Mouse (Mus musculus) midbrain, postnatal 0 days (tissue): ENCODE measurements around the gene Cend1. TPM values are rescaled to one million over a fixed set of nuclear protein-coding genes. Genes with fewer than 3 reads are reported as not detected.

ENCODE experiments used
- ATAC-seq: fragments of 200-750 bp; cut with Nextera tagmentation; 2 replicates; pipeline ENCODE4 v1.8.0; 2017; ENCODE audit warnings: moderate number of reproducible peaks, mild to moderate bottlenecking, moderate TSS enrichment, moderate library complexity; ENCODE audit not compliant: low FRiP score
- DNase-seq: peaks from one replicate; pipeline ENCODE4 v3.0.0-alpha.2; 2015; ENCODE audit warnings: low spot score
- H3K27ac ChIP-seq: fragments of 300-500 bp; sonication (generic); 2 replicates; pipeline ENCODE4 v1.5.1; 2014; ENCODE audit warnings: low read depth, mild to moderate bottlenecking, low read length, mixed read lengths
- H3K27me3 ChIP-seq: fragments of 300-500 bp; sonication (generic); 2 replicates; pipeline ENCODE4 v1.6.1; 2014; ENCODE audit warnings: low read length, control low read depth, mixed read lengths; ENCODE audit not compliant: insufficient read depth
- H3K36me3 ChIP-seq: fragments of 300-500 bp; sonication (generic); 2 replicates; pipeline ENCODE4 v1.6.1; 2014; ENCODE audit warnings: low read length, control low read depth, mixed read lengths; ENCODE audit not compliant: insufficient read depth
- H3K4me1 ChIP-seq: fragments of 300-500 bp; sonication (generic); 2 replicates; pipeline ENCODE4 v1.6.1; 2014; ENCODE audit warnings: mild to moderate bottlenecking, control low read depth, antibody characterized with exemption, low read length, mixed read lengths; ENCODE audit not compliant: insufficient read depth
- H3K4me2 ChIP-seq: fragments of 300-500 bp; sonication (generic); 2 replicates; pipeline ENCODE4 v1.6.1; 2014; ENCODE audit warnings: low read depth, mild to moderate bottlenecking, low read length, mixed read lengths; ENCODE audit not compliant: poor library complexity, severe bottlenecking
- H3K4me3 ChIP-seq: fragments of 300-500 bp; sonication (generic); 2 replicates; pipeline ENCODE4 v1.5.1; 2014; ENCODE audit warnings: low read depth, mild to moderate bottlenecking, low read length, moderate library complexity
- H3K9ac ChIP-seq: fragments of 300-500 bp; sonication (generic); replicated peaks from 2 replicates; pipeline ENCODE4 v1.6.1; 2014; ENCODE audit warnings: mild to moderate bottlenecking, low read length, moderate library complexity, mixed read lengths; ENCODE audit not compliant: poor library complexity, severe bottlenecking
- H3K9me3 ChIP-seq: fragments of 300-500 bp; sonication (generic); 2 replicates; pipeline ENCODE4 v1.6.1; 2016; ENCODE audit warnings: low read length, control low read depth
- CTCF ChIP-seq: IDR thresholded peaks from 2 replicates; pipeline ENCODE4 v1.5.1; 2016; ENCODE audit warnings: antibody characterized with exemption, mild to moderate bottlenecking
- WGBS: fragments of 180-500 bp; shearing (Covaris S2); extraction: QIAGEN DNeasy Blood & Tissue Kit; methylation state at CpG from one replicate; pipeline ENCODE4 v1.1.7; 2014; 5-methylcytosine and 5-hydroxymethylcytosine counted together
- polyA plus RNA-seq: library from polyadenylated mRNA; unstranded; fragments of >200 nt; fragmentation: Nextera tagmentation; extraction: Ambion mirVana; gene quantifications from 2 replicates; pipeline ENCODE4 v1.2.1, GENCODE M21; 2015
- total RNA-seq: library from RNA; depleted of rRNA; stranded (reverse); fragments of >200 nt; gene quantifications from 2 replicates; pipeline ENCODE4 v1.2.3, GENCODE M21; 2014

Cend1 gene
- total and polyA plus RNA-seq, 2 experiments from 2014 or later: 194 to 195 TPM

- Histone ChIP-seq H3K27me3 (no peaks in the 10 kb centered on the region), H3K9me3 (no peaks in the 10 kb centered on the region), H3K9ac (no peak overlapping the region; the same call in 1 of the 2 replicates), H3K4me1 (peaks cover 2% of the 10 kb centered on the region; the same call in 1 of the 2 replicates), H3K4me2 (peak overlapping the region; percentile 49), H3K27ac (no peak overlapping the region), H3K4me3 (peak overlapping the region; percentile 14; the same call in 1 of the 2 replicates), H3K36me3 (no peaks in the 10 kb centered on the region)
- peak; percentile 58 for DNase-seq
- peak; percentile 28; the same call in 1 of the 2 replicates for TF ChIP-seq CTCF
- ATAC-seq: no peak
- 26% methylated on average over 12 of the region's 12 CpGs for WGBS
Measured at GRCm38 (mm10) chr7:141443081-141443821, 14.0 kb upstream of the Cend1 start.

GRCm38 (mm10) chr7:141442199-141442598 is 12.9 kb upstream of the Cend1 start:
- 93% methylated on average over 13 of the region's 13 CpGs for WGBS
- Histone ChIP-seq H3K4me3 (no peak overlapping the region), H3K27ac (no peak overlapping the region), H3K27me3 (no peaks in the 10 kb centered on the region), H3K9ac (no peak overlapping the region), H3K4me1 (peaks cover 4% of the 10 kb centered on the region; the same call in 1 of the 2 replicates), H3K9me3 (no peaks in the 10 kb centered on the region), H3K36me3 (no peaks in the 10 kb centered on the region), H3K4me2 (no peak overlapping the region)
- ATAC-seq (no peak), DNase-seq (no peak)
- no peak for TF ChIP-seq CTCF

GRCm38 (mm10) chr7:141441460-141441859 is 12.2 kb upstream of the Cend1 start:
- Histone ChIP-seq H3K4me1 (peaks cover 4% of the 10 kb centered on the region; the same call in 1 of the 2 replicates), H3K36me3 (no peaks in the 10 kb centered on the region), H3K4me3 (no peak overlapping the region), H3K27ac (no peak overlapping the region), H3K4me2 (no peak overlapping the region), H3K9me3 (no peaks in the 10 kb centered on the region), H3K9ac (no peak overlapping the region), H3K27me3 (no peaks in the 10 kb centered on the region)
- no peak for DNase-seq
- WGBS: 94% methylated on average over 9 of the region's 9 CpGs
- no peak for TF ChIP-seq CTCF
- no peak for ATAC-seq

DNA sequence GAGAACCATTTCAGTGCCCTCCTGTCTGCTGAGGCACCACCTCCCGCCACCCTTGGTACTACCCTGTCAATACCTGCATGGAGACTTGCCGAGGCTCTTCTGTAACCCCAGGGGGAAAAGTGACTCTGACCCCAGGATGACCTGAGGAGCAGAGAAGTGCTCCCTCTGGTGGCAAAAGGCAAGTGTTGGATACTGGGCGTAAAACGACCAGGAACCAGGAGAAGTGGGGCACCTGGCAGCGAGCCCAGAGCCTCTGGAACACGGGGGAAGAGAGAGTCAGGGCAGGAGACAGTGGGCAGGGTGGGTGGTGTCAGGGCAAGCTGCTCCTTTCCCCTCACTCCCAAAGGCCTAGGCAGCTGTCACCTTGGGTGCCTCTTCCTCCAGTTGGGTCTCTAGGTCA is 11.3 kb upstream of the Cend1 start:
- Histone ChIP-seq H3K4me1 (peaks cover 9% of the 10 kb centered on the region; the same call in 1 of the 2 replicates), H3K4me2 (no peak overlapping the region), H3K27ac (no peak overlapping the region), H3K36me3 (no peaks in the 10 kb centered on the region), H3K4me3 (no peak overlapping the region), H3K9ac (no peak overlapping the region), H3K9me3 (no peaks in the 10 kb centered on the region), H3K27me3 (no peaks in the 10 kb centered on the region)
- 36% methylated on average over 6 of the region's 6 CpGs for WGBS
- TF ChIP-seq CTCF: peak; percentile 71
- ATAC-seq (no peak), DNase-seq (peak; percentile 68)

- Histone ChIP-seq H3K4me3 (no peak overlapping the region), H3K9ac (no peak overlapping the region), H3K4me1 (peaks cover 11% of the 10 kb centered on the region), H3K27ac (no peak overlapping the region), H3K36me3 (no peaks in the 10 kb centered on the region), H3K4me2 (no peak overlapping the region), H3K27me3 (no peaks in the 10 kb centered on the region), H3K9me3 (no peaks in the 10 kb centered on the region)
- 93% methylated on average over 11 of the region's 11 CpGs for WGBS
- ATAC-seq (no peak), DNase-seq (no peak)
- no peak for TF ChIP-seq CTCF
Measured at GRCm38 (mm10) chr7:141439811-141440210, 10.5 kb upstream of the Cend1 start.

- peaks cover 14% of the 10 kb centered on the region for H3K4me1 ChIP-seq
- H3K9me3 ChIP-seq: no peaks in the 10 kb centered on the region
- no peak for ATAC-seq
- H3K27ac ChIP-seq: no peak overlapping the region
- H3K4me2 ChIP-seq: no peak overlapping the region
- no peak overlapping the region for H3K9ac ChIP-seq
- no peaks in the 10 kb centered on the region for H3K27me3 ChIP-seq
- 95% methylated on average over 10 of the region's 10 CpGs for WGBS
- no peaks in the 10 kb centered on the region for H3K36me3 ChIP-seq
- no peak overlapping the region for H3K4me3 ChIP-seq
- DNase-seq: no peak
- TF ChIP-seq CTCF: no peak
Measured at GRCm38 (mm10) chr7:141439140-141439679, 9.9 kb upstream of the Cend1 start.
